In genomic region chr19:32831286-32831685, GRCm38 (mm10) we compare ENCODE assay signal across 13 mouse cellular contexts.
"Had no signal": no experiment of that assay in that cellular context is flagged by ENCODE, and none has a peak within 500 bp of the region (broad histone marks: within the 10 kb centered on the region; RNA-seq: fewer than 3 reads in every experiment).

No protein-coding gene starts in this region.

- H3K36me3 ChIP-seq: limb, embryonic 12.5 days; liver, embryonic 13.5 days; midbrain, embryonic 15.5 days; neural tube, embryonic 12.5 days had no signal

- DNase-seq: kidney, adult 11 months; kidney, postnatal 10 days; kidney, postnatal 4 days; liver; liver, embryonic 13.5 days; liver, postnatal 0 days; right cerebral cortex, postnatal 25 days; thymus, adult 18-20 months; thymus, postnatal 25 days had no signal

- H3K4me1 ChIP-seq: limb, embryonic 12.5 days; liver, embryonic 13.5 days; midbrain, embryonic 15.5 days; neural tube, embryonic 12.5 days had no signal

- H3K9me3 ChIP-seq: limb, embryonic 12.5 days; liver, embryonic 13.5 days; midbrain, embryonic 15.5 days; neural tube, embryonic 12.5 days had no signal

- H3K4me3 ChIP-seq: layer of hippocampus, adult 2 months; limb, embryonic 12.5 days; liver, embryonic 13.5 days; midbrain, embryonic 15.5 days; neural tube, embryonic 12.5 days had no signal

- H3K27ac ChIP-seq: layer of hippocampus, adult 2 months; limb, embryonic 12.5 days; liver, embryonic 13.5 days; midbrain, embryonic 15.5 days; neural tube, embryonic 12.5 days had no signal

- H3K27me3 ChIP-seq: limb, embryonic 12.5 days; liver, embryonic 13.5 days; midbrain, embryonic 15.5 days; neural tube, embryonic 12.5 days had no signal
